Mouse (Mus musculus) telencephalon, adult 2 months (tissue): ENCODE results near the gene Arid1b.
"Not testable (repeated sequence)": the region's sequence is repeated elsewhere in the genome, so short reads cannot be mapped to it uniquely, and the experiment has no call there.

Experiments
- DNase-seq: peaks from one replicate; pipeline ENCODE4 v3.0.0-alpha.2; 2011; ENCODE audit warnings: low read depth, low spot score

Arid1b gene

DNA sequence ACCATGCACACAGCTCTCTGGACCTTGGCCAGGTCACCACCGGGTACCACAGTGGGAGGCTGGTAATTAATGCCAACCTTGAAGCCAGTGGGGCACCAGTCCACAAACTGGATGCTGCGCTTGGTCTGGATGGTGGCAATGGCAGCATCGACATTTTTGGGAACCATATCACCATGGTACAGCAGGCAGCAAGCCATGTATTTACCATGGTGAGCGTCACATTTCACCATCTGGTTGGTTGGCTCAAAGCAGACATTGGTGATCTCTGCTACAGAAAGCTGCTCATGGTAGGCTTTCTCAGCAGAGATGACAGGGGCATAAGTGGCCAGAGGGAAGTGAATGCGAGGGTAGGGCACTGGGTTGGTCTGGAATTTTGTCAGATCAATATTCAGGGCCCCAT lies 116.8 kb downstream of the Arid1b start:
- not testable (repeated sequence) for DNase-seq

DNA sequence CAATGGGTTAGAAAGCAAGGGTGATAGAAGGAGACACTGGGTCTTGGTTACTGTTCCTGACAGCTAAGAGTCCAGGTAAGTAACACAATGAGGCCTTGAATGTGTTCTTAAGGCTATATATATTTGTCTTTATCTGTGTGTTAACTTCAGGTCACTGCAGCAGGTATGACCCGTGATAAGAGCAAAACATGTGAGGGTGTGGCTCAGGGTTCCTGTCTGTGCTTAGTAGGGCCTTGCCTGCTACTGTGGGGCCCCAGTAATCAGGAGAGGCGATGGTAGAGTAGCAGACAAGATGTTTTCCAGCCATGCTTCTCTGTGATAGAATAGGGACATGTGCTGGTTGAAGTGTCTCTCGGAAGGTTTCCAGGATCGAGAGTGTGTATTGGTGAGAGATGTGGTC lies 118.0 kb downstream of the Arid1b start:
- DNase-seq: no peak

DNA sequence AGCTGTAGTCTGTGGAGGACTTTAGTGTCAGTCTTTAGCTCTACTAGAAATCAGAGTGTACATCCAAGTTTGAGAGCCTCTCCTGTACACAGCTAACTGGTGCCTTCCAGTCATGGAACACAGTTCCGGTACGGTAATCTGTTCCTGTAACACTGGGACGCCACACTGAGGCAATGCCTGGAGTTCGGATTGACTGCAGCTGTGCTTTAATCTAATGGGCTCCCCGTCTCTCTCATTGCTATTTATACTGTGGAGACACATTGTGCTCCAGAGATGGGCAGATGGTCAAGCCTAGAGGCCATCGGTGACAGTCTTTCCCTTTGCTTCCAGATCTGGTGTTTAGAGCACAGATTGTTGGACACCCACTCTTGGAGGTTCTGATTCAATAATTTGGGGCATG lies 121.8 kb downstream of the Arid1b start:
- DNase-seq: no peak

DNA sequence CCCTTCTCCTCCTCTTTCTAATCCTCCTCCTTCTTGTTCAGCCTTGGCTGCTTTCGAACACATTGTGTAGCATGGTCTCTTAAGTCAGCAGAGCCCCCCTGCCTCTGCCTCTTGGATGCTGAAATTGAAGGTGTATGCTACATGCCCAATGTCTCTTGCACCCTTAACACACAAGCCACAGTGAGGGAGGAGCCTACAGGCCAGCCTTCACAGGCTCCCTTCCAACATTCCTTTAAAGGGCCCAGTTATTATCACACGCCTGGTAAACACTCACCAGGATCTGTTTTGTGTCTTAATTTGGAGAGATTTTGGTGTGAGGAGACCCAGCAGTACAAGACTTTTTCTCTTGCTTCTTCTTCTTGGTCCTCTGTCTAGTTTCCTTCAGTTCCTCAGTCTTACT lies 122.9 kb downstream of the Arid1b start:
- DNase-seq: no peak

DNA sequence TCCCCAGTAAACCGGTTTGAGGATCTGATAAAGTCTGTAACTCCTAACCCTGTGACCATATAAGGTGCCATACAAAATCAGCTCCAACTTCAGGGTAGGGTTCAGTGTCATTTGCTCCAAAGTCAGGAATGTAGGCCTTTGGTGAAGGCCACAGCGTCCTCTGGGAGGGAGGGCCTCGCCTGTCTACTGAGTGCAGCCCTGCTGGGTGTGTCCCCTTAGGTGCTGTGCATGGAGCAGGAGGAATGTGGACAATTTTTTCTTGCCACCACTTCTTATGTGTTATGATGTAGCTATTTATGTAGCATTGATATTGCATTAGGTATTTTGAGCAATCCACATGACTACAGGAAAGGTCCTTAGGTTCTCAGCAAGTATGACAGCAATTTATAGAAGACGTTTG lies 124.0 kb downstream of the Arid1b start:
- no peak for DNase-seq

DNA sequence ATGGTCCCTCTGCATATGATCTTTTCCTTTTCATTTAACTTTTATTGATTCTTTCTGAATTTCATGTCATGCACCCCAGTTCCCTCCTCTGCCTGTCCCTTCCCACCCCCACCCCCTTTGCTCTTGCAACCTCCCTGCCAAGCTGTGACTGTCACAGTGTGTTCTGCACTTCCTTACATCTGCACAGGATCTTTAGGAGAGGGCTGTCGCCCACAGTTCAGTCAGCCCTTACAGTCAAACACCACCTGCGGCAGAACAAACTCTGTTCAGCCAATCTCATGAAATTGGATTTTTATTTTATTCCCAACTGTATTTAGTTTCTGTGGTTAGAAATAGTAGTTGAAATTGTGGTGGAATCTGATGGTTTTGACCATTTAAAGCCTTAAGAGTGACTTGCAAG lies 130.5 kb downstream of the Arid1b start:
- no peak for DNase-seq

DNA sequence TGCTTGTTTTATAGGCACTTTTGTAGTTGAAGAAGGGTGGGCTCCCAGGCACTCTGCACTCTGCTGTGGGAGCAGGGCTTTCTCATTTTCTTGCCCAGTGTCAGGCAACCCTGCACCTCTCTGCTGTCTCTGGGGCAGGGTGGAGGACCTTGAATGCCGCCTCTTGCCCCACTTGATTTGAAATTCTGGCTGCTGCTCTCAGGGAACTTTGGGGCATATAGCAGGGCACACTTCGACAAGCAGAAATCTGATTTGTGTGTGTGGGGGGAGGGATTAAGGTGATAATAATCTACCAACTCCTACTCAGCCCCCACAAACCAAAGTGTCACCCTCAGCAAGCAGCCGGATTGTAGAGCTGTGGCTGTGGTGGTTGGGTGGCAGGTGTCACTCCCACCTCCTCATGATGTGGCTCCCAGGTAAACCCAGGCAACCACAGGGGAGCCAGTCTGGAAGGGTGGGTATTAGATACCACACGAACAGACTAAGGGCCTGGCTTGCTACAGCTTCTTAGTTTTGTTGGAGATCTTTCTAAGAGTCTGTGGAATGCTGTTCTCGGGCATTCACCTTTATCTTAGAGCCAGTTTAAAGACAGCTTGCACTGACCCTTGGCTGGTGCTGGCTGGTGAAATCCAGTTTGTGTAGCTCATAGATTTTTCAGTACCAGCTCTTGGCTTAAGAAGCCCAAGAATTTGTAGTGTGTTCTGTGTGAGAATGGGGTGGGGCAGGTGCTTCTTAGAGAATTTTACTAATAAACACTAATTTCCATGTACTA lies 131.1 kb downstream of the Arid1b start:
- DNase-seq: no peak

DNA sequence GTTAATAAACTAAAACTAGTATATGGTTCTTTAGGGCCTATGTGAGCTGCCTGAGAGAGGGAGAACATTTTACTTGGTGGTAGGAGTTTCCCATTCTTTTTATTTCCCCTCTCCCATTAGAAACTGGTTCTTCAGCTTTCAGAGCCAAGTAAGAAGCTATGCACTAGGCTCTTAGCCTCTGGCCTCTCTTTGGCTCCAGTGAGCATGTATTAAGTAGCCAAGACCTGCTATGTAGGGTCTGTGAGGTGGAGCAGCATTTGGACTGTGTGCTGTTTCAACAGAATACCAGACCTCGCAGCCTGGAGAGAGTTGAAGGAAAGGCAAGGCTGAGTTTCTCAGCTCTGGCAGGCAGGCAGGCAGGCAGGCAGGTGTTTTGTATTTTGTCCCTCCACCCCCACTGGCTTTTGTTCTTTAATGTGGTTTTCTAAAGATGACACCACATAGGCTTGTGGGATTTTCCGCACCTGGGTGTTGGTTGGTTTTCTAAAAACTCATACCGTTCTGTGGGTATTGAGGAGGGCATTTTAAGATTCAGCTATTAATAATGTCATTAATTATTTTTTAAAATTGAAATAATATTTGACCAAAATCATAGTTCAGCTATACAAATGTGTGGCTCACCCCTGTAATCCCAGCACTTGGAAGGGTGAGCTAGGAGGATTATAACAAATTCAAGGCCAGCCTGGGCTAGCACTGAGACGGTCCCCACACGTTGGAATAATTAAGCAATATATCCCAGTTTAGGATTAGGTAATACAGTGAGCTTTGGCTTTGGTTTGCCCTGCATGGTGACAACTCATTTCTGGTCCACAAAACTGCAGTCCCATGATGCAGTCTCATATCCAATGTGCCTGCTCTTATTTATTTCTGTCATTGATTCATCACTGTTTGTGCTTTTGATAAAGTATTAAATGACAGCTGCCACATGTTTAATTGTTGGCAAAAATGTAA lies 132.0 kb downstream of the Arid1b start:
- DNase-seq: no peak

DNA sequence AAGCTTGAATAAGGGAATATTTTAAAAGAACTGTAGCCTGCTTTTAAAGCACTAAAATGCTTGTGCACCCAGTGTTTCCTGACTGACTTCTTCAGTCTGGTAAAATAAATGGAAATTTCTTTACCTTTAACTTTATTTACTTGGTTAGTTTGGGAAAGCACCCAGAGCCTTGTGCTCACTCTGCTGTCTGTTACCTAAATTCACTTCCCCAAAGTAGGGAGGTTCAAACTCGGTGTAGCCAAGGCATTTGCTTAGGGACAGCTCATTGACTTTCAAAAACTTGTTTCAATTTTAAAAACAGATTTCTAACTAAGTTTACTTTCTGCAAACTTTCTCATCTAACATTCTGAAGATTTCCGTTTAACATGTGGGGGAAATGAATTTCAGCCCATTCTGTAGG lies 135.5 kb downstream of the Arid1b start:
- DNase-seq: no peak

DNA sequence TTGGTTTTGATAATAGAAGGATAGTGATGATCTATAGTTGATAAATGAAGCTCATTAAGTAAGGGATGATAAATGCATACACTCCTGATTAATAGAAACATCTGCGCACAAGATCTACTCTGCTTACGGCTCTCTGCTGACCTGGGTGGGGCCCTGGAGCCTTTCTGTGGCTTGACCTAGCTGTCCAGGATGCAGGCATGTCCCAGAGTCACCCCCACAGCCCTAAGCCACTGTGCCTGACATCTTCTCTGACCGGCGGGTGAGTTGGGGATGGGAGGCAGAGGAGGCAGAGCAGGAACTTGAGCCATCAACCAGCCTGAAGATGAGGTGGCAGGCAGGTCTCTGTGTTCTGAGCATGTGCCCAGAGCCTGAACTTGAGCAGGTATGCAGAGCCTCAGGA lies 136.0 kb downstream of the Arid1b start:
- DNase-seq: no peak

DNA sequence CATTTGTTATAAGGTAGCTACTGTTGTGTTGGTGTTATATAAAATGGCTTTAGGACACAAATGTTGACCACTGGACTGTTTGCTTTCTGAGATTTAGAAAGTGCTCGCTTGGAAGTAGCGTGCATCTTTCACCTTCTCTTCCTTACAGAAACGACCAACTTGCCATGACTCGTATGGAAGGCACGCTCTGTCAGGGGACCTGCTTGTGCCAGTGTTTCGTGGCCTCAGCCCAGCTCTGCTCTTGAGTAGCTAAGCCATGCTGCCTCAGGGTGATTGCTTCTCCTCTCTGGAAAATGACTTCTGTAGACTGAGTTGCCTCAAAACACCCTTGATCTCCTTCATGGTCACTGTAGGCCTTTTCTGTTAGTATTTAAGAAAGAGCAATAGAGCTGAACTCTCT lies 137.6 kb downstream of the Arid1b start:
- no peak for DNase-seq

DNA sequence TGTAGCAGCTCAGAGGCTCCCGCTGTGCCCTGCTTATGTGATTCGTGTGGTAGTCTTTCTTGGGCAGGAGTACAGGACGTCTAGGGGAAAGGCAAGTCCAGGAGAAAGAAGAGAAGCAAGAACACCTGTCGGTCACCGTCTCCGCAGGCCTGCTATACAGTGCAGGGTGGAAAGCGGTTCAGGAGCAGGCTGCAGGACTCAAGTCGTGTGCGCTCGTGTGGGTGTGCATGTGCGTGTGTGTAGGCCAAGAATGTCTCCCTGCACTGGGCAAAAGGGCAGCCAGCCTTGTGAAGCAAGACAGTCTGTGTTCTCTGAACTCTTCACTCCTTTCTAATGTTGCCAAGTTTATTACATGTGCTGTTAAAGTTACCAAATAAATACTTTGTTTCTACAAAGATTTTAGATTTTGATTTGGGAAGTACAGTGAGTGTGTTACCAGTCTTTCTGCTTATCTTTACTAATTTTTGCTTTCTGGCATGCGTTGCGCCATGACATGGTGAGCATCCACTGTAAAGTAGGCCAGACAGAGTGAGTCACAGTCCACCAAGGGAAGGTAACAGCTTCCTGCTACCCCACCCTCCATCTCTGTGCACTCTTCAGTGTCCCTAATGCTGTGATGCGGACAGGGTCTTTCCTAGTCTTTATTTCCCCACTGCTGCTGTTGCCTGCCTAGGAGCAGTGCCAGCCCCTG lies 138.3 kb downstream of the Arid1b start:
- DNase-seq: no peak

DNA sequence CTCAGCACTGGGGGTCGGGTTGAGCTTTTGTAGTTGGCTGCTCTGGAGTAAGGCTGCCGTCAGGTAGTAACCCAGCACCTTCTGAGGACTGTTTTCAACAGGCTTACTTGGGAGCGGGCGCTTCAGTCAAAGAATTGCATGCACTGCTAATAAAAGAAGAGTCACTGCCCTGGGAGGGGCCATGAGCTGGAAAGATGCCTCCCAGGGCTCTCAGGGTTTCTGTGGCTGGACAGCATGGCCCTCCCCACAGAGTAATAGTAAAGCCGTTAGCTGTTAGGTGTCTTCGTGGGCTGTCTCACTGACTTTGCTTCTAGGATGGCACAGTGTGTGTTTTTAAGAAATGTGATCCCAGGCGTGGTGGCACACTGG lies 138.8 kb downstream of the Arid1b start:
- no peak for DNase-seq

DNA sequence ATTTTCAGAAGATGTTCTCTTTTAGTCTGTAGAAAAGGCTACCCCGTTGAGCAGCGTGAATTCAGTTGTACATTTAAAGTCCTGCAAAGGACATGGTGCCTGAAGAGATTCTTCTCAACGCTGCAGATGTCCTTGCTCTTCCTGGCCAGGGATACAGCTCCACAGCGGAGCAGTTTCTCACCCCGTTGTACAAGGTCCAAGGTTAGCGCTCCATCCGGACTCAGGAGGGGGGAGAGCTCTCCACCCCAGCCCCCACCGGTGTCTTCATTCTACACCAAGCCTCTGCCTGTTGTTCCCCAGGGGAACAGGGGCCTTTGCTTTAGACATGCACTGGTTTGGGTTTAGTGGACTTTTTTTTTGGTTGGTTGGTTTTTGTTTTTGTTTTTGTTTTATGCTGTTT lies 139.7 kb downstream of the Arid1b start:
- no peak for DNase-seq

DNA sequence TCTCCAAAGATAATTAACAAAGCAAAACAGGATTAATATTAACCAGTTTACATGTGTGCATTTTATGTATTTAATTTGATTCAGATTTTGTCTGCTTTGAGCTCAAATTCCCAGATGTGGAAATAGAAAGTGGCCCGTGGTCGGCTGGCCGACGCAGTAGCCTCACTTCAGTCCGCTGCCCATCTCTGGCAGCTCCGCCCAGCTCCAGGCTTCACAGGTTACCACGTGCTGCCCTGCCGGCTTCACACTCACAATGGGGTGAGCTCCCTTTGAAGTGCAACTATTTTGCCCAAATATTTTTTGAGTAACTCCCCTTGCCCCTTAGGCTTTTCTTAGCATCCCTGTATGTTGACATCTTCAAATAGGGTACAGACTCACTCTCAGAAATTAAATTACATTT lies 140.1 kb downstream of the Arid1b start:
- DNase-seq: no peak

DNA sequence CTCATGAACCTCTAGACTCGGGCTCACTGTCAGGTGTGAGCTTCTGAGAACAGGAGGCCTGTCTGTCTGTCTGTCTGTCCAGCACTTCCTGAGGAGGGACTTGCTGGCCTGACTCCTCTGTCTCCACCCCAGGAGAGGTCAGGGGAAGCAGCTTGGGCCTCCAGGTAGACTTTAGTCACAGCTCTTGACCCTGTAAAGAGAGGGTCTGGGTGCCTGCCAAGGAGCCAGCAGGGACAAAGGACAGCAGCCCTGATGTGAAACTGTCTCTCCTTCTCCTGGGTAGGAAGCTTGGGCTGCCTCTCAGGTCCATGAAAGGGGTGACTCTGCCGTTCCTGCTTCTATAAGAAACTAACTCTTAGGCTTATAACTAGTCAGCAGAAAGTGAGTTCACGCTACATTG lies 143.8 kb downstream of the Arid1b start:
- no peak for DNase-seq

DNA sequence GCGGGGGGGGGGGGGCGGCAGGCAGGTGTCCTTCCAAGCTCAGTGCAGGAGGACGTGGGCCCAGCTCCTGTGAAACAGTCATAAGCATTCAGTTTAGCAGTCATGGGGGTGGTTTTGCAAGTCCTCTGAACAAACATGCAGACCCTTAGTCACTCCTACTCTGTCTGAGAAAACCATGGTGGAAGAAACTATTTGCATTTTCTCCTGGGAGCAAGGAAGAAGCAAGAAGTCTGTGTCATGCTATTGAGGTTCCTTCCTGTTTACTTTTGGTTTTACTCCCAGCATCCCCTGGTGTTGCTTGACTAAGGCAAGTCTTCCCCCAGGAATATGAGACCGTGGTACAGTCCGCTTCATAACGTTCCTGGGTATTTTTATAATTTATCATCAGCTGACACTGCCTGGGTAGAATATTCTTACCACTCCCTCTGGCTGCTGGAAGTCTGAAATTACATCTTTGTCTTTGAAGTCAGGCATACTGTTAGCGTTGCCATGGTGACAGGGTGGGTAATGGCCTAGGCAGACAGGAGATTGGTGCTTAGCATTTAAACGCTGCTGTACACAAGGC lies 144.6 kb downstream of the Arid1b start:
- DNase-seq: peak; percentile 97

DNA sequence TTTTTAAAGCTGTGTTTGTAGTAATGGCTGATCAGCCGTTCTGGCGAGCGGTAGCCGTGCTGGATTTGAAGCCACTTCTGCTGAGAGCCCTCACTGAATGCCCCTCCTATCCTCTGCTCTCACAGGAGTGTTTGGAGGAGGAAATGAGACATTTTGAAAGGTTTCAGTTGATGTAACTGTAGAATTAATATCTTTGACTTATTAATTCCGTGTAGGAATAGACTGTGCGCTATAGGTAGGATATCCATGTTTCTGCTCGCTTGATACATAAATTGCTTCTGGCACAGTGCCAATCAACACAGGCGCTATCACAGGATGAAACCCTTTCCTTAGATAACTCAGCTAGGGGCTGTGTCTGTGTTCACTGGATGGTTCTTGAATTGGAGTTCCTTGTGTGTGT lies 145.4 kb downstream of the Arid1b start:
- no peak for DNase-seq

DNA sequence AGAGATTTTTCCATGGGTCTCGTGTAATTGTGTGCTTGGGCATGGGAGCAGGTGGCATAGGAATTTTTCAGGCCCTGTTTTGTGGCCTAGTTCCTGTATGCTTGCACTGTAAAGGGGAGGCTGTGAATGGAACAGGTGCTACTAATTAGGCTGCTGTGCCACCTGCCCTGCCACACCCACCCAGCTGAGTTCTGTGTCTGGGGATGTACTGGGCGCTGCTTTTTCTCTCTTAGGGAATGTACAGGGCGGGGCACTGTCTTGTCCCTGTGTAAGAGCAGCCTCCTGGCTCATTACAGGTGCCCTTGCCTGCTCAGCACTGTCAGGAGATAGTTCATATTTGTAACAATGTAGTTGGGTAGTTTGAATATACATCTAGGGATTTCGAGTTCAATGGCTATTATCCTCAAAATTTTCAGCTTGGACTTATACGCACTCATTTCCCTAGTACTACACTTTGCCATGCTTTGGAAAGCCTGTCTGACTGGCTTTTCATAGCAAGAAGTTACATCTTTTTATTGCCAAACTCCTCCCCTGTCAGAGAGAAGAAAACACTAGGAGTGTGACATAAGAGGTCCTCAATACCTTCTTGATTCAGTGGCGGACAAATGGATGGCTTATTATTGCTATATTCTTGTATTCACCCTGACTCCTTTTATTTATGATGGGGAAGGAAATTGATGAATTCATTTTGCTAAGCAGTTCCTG lies 149.8 kb downstream of the Arid1b start:
- no peak for DNase-seq

DNA sequence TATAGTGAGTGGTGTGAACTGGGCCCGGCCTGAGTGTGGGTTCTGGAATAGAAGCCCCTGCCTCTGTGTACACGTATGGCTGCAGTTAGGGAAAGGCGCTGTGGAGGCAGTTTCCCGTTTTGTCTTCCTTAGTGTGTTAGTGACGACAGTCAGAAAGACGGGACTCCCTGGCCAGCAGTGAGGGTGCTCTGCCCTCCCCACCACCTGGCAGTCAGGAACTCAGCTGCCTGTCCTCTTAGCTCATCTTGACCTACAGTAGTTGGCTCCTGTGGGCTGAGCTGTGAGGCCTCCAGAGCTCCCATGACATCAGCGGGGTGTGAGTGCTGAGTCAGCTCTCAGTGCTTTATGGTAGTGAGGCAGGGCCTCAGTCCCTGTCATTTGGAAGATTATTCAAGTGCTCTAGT lies 156.5 kb downstream of the Arid1b start:
- DNase-seq: no peak

DNA sequence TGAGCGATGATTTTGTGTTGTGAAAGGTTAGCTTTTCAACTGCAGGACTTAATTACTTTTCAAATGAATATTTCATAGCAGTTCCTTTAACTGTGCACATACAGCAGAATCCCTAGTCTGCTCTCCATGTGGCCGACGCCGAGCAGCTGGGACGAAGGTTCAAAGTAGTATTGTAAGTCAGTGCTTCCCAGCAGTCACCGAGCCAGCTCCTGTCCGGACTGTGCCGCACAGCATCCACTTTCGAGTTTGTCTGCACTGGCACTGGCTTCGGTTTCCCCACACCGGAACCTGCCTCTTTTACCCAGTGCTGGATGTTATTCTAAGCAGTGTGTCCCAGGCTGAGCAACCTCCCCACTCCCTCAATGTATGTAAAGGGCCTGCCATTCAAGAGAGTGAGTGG lies 157.7 kb downstream of the Arid1b start:
- DNase-seq: no peak
